Mouse (Mus musculus) testis, adult 2 months (tissue): ENCODE measurements at regions not wholly inside any gene's neighbourhood (a gene's known extent, or its start where the extent isn't known, plus 50 kb on each side); places are given as distances from the start of the nearest gene placed in this dataset.

Source experiments
- CTCF ChIP-seq: fragments of 200-500 bp; IDR thresholded peaks from 2 replicates; pipeline ENCODE4 v1.5.1; 2012; ENCODE audit warnings: low read depth, mild to moderate bottlenecking, inconsistent platforms, low read length, moderate library complexity; ENCODE audit not compliant: control insufficient read depth, insufficient read depth, insufficient replicate concordance
- POLR2A ChIP-seq: fragments of 200-500 bp; IDR thresholded peaks from 2 replicates; pipeline ENCODE4 v1.6.1; 2012; ENCODE audit warnings: low read depth, mild to moderate bottlenecking, inconsistent platforms, low read length, moderate library complexity; ENCODE audit not compliant: control insufficient read depth

- TF ChIP-seq POLR2A (no peak), CTCF (no peak)
These were observed 205.8 kb upstream of the Jarid2 start for GRCm38 (mm10) chr13:44523516-44523915.
